Mouse (Mus musculus): Measurements from ENCODE around the gene Slc25a33. TPM values are rescaled to one million over a fixed set of nuclear protein-coding genes. Genes with fewer than 3 reads are reported as not detected.

Slc25a33 gene
- total RNA-seq, 2 experiments from 2014 or later = 18.3 to 31.6 TPM

GRCm38 (mm10) chr4:149696189-149696971 lies 77.7 kb downstream of the Slc25a33 start:
- DNase-seq = peak in 1 of 2 experiments; percentile 18

Small RNA genes within 50 kb of the gene (microRNA-seq; reads per million reads assigned to microRNA genes)
- not detected for gene Gm47301

Other genes with a start within 250 kb of the Slc25a33 start
- gene Clstn1, start 187.8 kb downstream of the Slc25a33 start, total RNA-seq (2021) = 10 to 100 TPM; 92.4 to 97.7 TPM
- 1 to 10 TPM; 2.7 to 3.8 TPM for gene Pik3cd, start 71.7 kb downstream of the Slc25a33 start, total RNA-seq (2021)
- gene Tmem201, start 36.2 kb downstream of the Slc25a33 start, total RNA-seq (2021) = 10 to 100 TPM; 29.7 to 31.6 TPM
- gene Spsb1, start 180.8 kb upstream of the Slc25a33 start, total RNA-seq (2021) = 10 to 100 TPM; 21.8 to 52.7 TPM
- gene H6pd, start 234.7 kb upstream of the Slc25a33 start, total RNA-seq (2021) = 100 to 1,000 TPM; 152 to 160 TPM

All from adrenal gland, postnatal 36 days (tissue).